Mouse (Mus musculus): Measurements from ENCODE around the gene Gnl1. TPM values are rescaled to one million over a fixed set of nuclear protein-coding genes. Genes with fewer than 3 reads are reported as not detected.
A peak's percentile ranks its signal among the peaks of the same experiment; 100 is the strongest.
"Not testable (repeated sequence)": the region's sequence is repeated elsewhere in the genome, so short reads cannot be mapped to it uniquely, and the experiment has no call there.

Gene Gnl1
- polyA plus RNA-seq, 1 experiment from 2014 or later, result 61.1 TPM

- under 1% methylated on average over 25 of the region's 25 CpGs for WGBS
- peak; percentile 62 for DNase-seq (ENCODE audit: low spot score)
- not testable (repeated sequence) for H3K9me3 ChIP-seq; H3K36me3 ChIP-seq (replicated peaks); H3K4me1 ChIP-seq
- peak within 1 kb of the TSS; percentile 61 for H3K4me3 ChIP-seq
- H3K27me3 ChIP-seq (replicated peaks; ENCODE audit: low read depth, poor library complexity, severe bottlenecking), result peaks cover 25% of the 10 kb centered on the region
- peak within 1 kb of the TSS; percentile 57; the same call in 1 of the 2 replicates for H3K27ac ChIP-seq (replicated peaks)
These were observed 52.8 kb downstream of the Gnl1 start, which contains the start of gene H2-T23 for GRCm38 (mm10) chr17:36032351-36032875. H2-T23 (minus strand) TSS chr17:36032855.

- H3K27me3 ChIP-seq (replicated peaks; ENCODE audit: low read depth, poor library complexity, severe bottlenecking), result peaks cover 25% of the 10 kb centered on the region
- H3K36me3 ChIP-seq (replicated peaks); H3K27ac ChIP-seq (replicated peaks); H3K9me3 ChIP-seq; H3K4me3 ChIP-seq; DNase-seq (ENCODE audit: low spot score); H3K4me1 ChIP-seq: not testable (repeated sequence)
- 57% methylated on average over 3 of the region's 3 CpGs for WGBS
These were observed 54.9 kb downstream of the Gnl1 start for GRCm38 (mm10) chr17:36034524-36034923.

GRCm38 (mm10) chr17:36035010-36035638 is 55.5 kb downstream of the Gnl1 start:
- not testable (repeated sequence) for H3K9me3 ChIP-seq; H3K4me1 ChIP-seq; H3K36me3 ChIP-seq (replicated peaks); H3K4me3 ChIP-seq; H3K27ac ChIP-seq (replicated peaks)
- WGBS, result 39% methylated on average over 3 of the region's 3 CpGs
- peak; percentile 24 for DNase-seq (ENCODE audit: low spot score)
- H3K27me3 ChIP-seq (replicated peaks; ENCODE audit: low read depth, poor library complexity, severe bottlenecking), result peaks cover 26% of the 10 kb centered on the region

GRCm38 (mm10) chr17:36036126-36036525 is 56.5 kb downstream of the Gnl1 start:
- not testable (repeated sequence) for DNase-seq (ENCODE audit: low spot score); H3K9me3 ChIP-seq; H3K36me3 ChIP-seq (replicated peaks); H3K4me1 ChIP-seq; H3K4me3 ChIP-seq; H3K27ac ChIP-seq (replicated peaks)
- H3K27me3 ChIP-seq (replicated peaks; ENCODE audit: low read depth, poor library complexity, severe bottlenecking), result peaks cover 27% of the 10 kb centered on the region
- 86% methylated on average over 13 of the region's 13 CpGs for WGBS

MicroRNAs encoded within 50 kb of the gene (microRNA counts, 519-probe panel; counts per million panel counts)
- microRNA mmu-miR-877, result 188 counts per million, percentile 57 among the panel's probes with 10 or more counts

Small RNA genes lying within 50 kb of the gene (microRNA-seq; reads per million reads assigned to microRNA genes)
- 175 reads per million, percentile 55 among the genes with 10 or more reads in this experiment for gene Mir877

Other genes starting within 250 kb of the Gnl1 start
- gene Ier3, start 158.2 kb upstream of the Gnl1 start, polyA plus RNA-seq (2016; fragmentation: Nextera tagmentation; extraction: Ambion mirVana), result 3.7 and 4.4 TPM in 2 replicates
- gene Flot1, start 156.6 kb upstream of the Gnl1 start, polyA plus RNA-seq (2016; fragmentation: Nextera tagmentation; extraction: Ambion mirVana), result 45.9 and 49.2 TPM in 2 replicates
- 1,654 and 1,662 TPM in 2 replicates for gene Tubb5, start 141.5 kb upstream of the Gnl1 start, polyA plus RNA-seq (2016; fragmentation: Nextera tagmentation; extraction: Ambion mirVana)
- gene Mdc1, start 138.3 kb upstream of the Gnl1 start, polyA plus RNA-seq (2016; fragmentation: Nextera tagmentation; extraction: Ambion mirVana), result 18.4 and 21.2 TPM in 2 replicates
- gene Nrm, start 118.5 kb upstream of the Gnl1 start, polyA plus RNA-seq (2016; fragmentation: Nextera tagmentation; extraction: Ambion mirVana), result 64.6 and 65.1 TPM in 2 replicates
- gene Ppp1r18, start 114.3 kb upstream of the Gnl1 start, polyA plus RNA-seq (2016; fragmentation: Nextera tagmentation; extraction: Ambion mirVana), result 27.4 and 29.7 TPM in 2 replicates
- 52.6 and 60.7 TPM in 2 replicates for gene Dhx16, start 100.0 kb upstream of the Gnl1 start, polyA plus RNA-seq (2016; fragmentation: Nextera tagmentation; extraction: Ambion mirVana)
- gene 2310061I04Rik, start 82.4 kb upstream of the Gnl1 start, polyA plus RNA-seq (2016; fragmentation: Nextera tagmentation; extraction: Ambion mirVana), result 27.5 and 28.6 TPM in 2 replicates
- 117 and 130 TPM in 2 replicates for gene Atat1, start 69.8 kb upstream of the Gnl1 start, polyA plus RNA-seq (2016; fragmentation: Nextera tagmentation; extraction: Ambion mirVana)
- gene Mrps18b, start 63.5 kb upstream of the Gnl1 start, polyA plus RNA-seq (2016; fragmentation: Nextera tagmentation; extraction: Ambion mirVana), result 96.0 and 96.3 TPM in 2 replicates
- 59.7 and 61.2 TPM in 2 replicates for gene Ppp1r10, start 63.4 kb upstream of the Gnl1 start, polyA plus RNA-seq (2016; fragmentation: Nextera tagmentation; extraction: Ambion mirVana)
- gene Abcf1, start 10.1 kb upstream of the Gnl1 start, polyA plus RNA-seq (2016; fragmentation: Nextera tagmentation; extraction: Ambion mirVana), result 116 and 120 TPM in 2 replicates
- gene Prr3, start 385 bp downstream of the Gnl1 start, polyA plus RNA-seq (2016; fragmentation: Nextera tagmentation; extraction: Ambion mirVana), result 44.0 and 47.2 TPM in 2 replicates
- gene H2-T24, start 40.7 kb downstream of the Gnl1 start, polyA plus RNA-seq (2016; fragmentation: Nextera tagmentation; extraction: Ambion mirVana), result 4.8 and 5.0 TPM in 2 replicates
- gene H2-T23, start 53.0 kb downstream of the Gnl1 start, polyA plus RNA-seq (2016; fragmentation: Nextera tagmentation; extraction: Ambion mirVana), result 1.8 and 2.3 TPM in 2 replicates
- 7.4 and 9.0 TPM in 2 replicates for gene H2-T22, start 62.9 kb downstream of the Gnl1 start, polyA plus RNA-seq (2016; fragmentation: Nextera tagmentation; extraction: Ambion mirVana)
- gene Gm6034, start 63.1 kb downstream of the Gnl1 start, polyA plus RNA-seq (2016; fragmentation: Nextera tagmentation; extraction: Ambion mirVana), result not detected in 2 replicates
- gene Gm11127, start 78.5 kb downstream of the Gnl1 start, polyA plus RNA-seq (2016; fragmentation: Nextera tagmentation; extraction: Ambion mirVana), result not detected in 2 replicates
- gene Gm19684, start 141.8 kb downstream of the Gnl1 start, polyA plus RNA-seq (2016; fragmentation: Nextera tagmentation; extraction: Ambion mirVana), result not detected in 2 replicates
- gene Gm7030, start 149.6 kb downstream of the Gnl1 start, polyA plus RNA-seq (2016; fragmentation: Nextera tagmentation; extraction: Ambion mirVana), result not detected in 2 replicates
- gene Gm8909, start 188.7 kb downstream of the Gnl1 start, polyA plus RNA-seq (2016; fragmentation: Nextera tagmentation; extraction: Ambion mirVana), result 0.11 TPM in 1 of 2 replicates, not detected in the other
- gene H2-T3, start 210.4 kb downstream of the Gnl1 start, polyA plus RNA-seq (2016; fragmentation: Nextera tagmentation; extraction: Ambion mirVana), result not detected in 2 replicates

All from embryonic facial prominence, embryonic 10.5 days (tissue).